Mouse (Mus musculus): ENCODE results near the gene Rabgap1l. TPM values are rescaled to one million over a fixed set of nuclear protein-coding genes. Genes with fewer than 3 reads are reported as not detected.

The Rabgap1l gene
- polyA plus RNA-seq, 1 experiment from 2014 or later: 44.8 TPM

- Histone ChIP-seq H3K9ac (replicated peaks; ENCODE audit: low read length) (no peak overlapping the region), H3K36me3 (ENCODE audit: control insufficient read depth, insufficient read depth, low read length) (no peaks in the 10 kb centered on the region), H3K27ac (replicated peaks; ENCODE audit: low read depth, low read length) (no peak overlapping the region), H3K4me3 (replicated peaks; ENCODE audit: low read depth, low read length) (no peak overlapping the region), H3K27me3 (ENCODE audit: control insufficient read depth, insufficient read depth, low read length) (no peaks in the 10 kb centered on the region), H3K9me3 (ENCODE audit: control insufficient read depth, low read length) (no peaks in the 10 kb centered on the region), H3K4me1 (ENCODE audit: control insufficient read depth, insufficient read depth, low read length) (no peaks in the 10 kb centered on the region), H3K4me2 (ENCODE audit: low read length) (no peak overlapping the region)
- DNase-seq: peak; percentile 87
- no peak for ATAC-seq (ENCODE audit: low FRiP score, low TSS enrichment)
Observed at GRCm38 (mm10) chr1:160399428-160399827, 393.6 kb downstream of the Rabgap1l start.

- ATAC-seq (ENCODE audit: low FRiP score, low TSS enrichment): no peak
- Histone ChIP-seq H3K36me3 (ENCODE audit: control insufficient read depth, insufficient read depth, low read length) (no peaks in the 10 kb centered on the region), H3K27me3 (ENCODE audit: control insufficient read depth, insufficient read depth, low read length) (no peaks in the 10 kb centered on the region), H3K27ac (replicated peaks; ENCODE audit: low read depth, low read length) (no peak overlapping the region), H3K9ac (replicated peaks; ENCODE audit: low read length) (no peak overlapping the region), H3K4me1 (ENCODE audit: control insufficient read depth, insufficient read depth, low read length) (no peaks in the 10 kb centered on the region), H3K4me2 (ENCODE audit: low read length) (no peak overlapping the region), H3K4me3 (replicated peaks; ENCODE audit: low read depth, low read length) (no peak overlapping the region), H3K9me3 (ENCODE audit: control insufficient read depth, low read length) (no peaks in the 10 kb centered on the region)
- DNase-seq: no peak
- WGBS: 88% methylated on average over 2 of the region's 2 CpGs
Observed at GRCm38 (mm10) chr1:160397037-160397436, 396.0 kb downstream of the Rabgap1l start.

- Histone ChIP-seq H3K27ac (replicated peaks; ENCODE audit: low read depth, low read length) (no peak overlapping the region), H3K4me3 (replicated peaks; ENCODE audit: low read depth, low read length) (no peak overlapping the region), H3K9ac (replicated peaks; ENCODE audit: low read length) (no peak overlapping the region), H3K9me3 (ENCODE audit: control insufficient read depth, low read length) (no peaks in the 10 kb centered on the region), H3K4me1 (ENCODE audit: control insufficient read depth, insufficient read depth, low read length) (no peaks in the 10 kb centered on the region), H3K36me3 (ENCODE audit: control insufficient read depth, insufficient read depth, low read length) (no peaks in the 10 kb centered on the region), H3K4me2 (ENCODE audit: low read length) (no peak overlapping the region), H3K27me3 (ENCODE audit: control insufficient read depth, insufficient read depth, low read length) (no peaks in the 10 kb centered on the region)
- ATAC-seq (ENCODE audit: low FRiP score, low TSS enrichment) (no peak), DNase-seq (no peak)
- WGBS: 66% methylated on average over 2 of the region's 2 CpGs
Observed at GRCm38 (mm10) chr1:160387446-160387845, 405.6 kb downstream of the Rabgap1l start.

- Histone ChIP-seq H3K36me3 (ENCODE audit: control insufficient read depth, insufficient read depth, low read length) (no peaks in the 10 kb centered on the region), H3K27ac (replicated peaks; ENCODE audit: low read depth, low read length) (no peak overlapping the region), H3K4me2 (ENCODE audit: low read length) (no peak overlapping the region), H3K4me3 (replicated peaks; ENCODE audit: low read depth, low read length) (no peak overlapping the region), H3K9me3 (ENCODE audit: control insufficient read depth, low read length) (no peaks in the 10 kb centered on the region), H3K27me3 (ENCODE audit: control insufficient read depth, insufficient read depth, low read length) (no peaks in the 10 kb centered on the region), H3K4me1 (ENCODE audit: control insufficient read depth, insufficient read depth, low read length) (no peaks in the 10 kb centered on the region), H3K9ac (replicated peaks; ENCODE audit: low read length) (no peak overlapping the region)
- 96% methylated on average over 1 of the region's 1 CpGs for WGBS
- DNase-seq (no peak), ATAC-seq (ENCODE audit: low FRiP score, low TSS enrichment) (no peak)
Observed at GRCm38 (mm10) chr1:160378367-160378766, 414.6 kb downstream of the Rabgap1l start.

- Histone ChIP-seq H3K4me2 (ENCODE audit: low read length) (no peak overlapping the region), H3K9me3 (ENCODE audit: control insufficient read depth, low read length) (no peaks in the 10 kb centered on the region), H3K9ac (replicated peaks; ENCODE audit: low read length) (no peak overlapping the region), H3K4me1 (ENCODE audit: control insufficient read depth, insufficient read depth, low read length) (no peaks in the 10 kb centered on the region), H3K27ac (replicated peaks; ENCODE audit: low read depth, low read length) (no peak overlapping the region), H3K4me3 (replicated peaks; ENCODE audit: low read depth, low read length) (no peak overlapping the region), H3K27me3 (ENCODE audit: control insufficient read depth, insufficient read depth, low read length) (no peaks in the 10 kb centered on the region), H3K36me3 (ENCODE audit: control insufficient read depth, insufficient read depth, low read length) (no peaks in the 10 kb centered on the region)
- WGBS: 69% methylated on average over 10 of the region's 10 CpGs
- ATAC-seq (ENCODE audit: low FRiP score, low TSS enrichment) (peak; percentile 63; the same call in 1 of the 2 replicates), DNase-seq (peak; percentile 78)
Observed at GRCm38 (mm10) chr1:160377337-160378336, 415.4 kb downstream of the Rabgap1l start.

GRCm38 (mm10) chr1:160374490-160374889, 418.5 kb downstream of the Rabgap1l start:
- ATAC-seq (ENCODE audit: low FRiP score, low TSS enrichment) (no peak), DNase-seq (no peak)
- Histone ChIP-seq H3K4me3 (replicated peaks; ENCODE audit: low read depth, low read length) (no peak overlapping the region), H3K27me3 (ENCODE audit: control insufficient read depth, insufficient read depth, low read length) (no peaks in the 10 kb centered on the region), H3K4me2 (ENCODE audit: low read length) (no peak overlapping the region), H3K27ac (replicated peaks; ENCODE audit: low read depth, low read length) (no peak overlapping the region), H3K4me1 (ENCODE audit: control insufficient read depth, insufficient read depth, low read length) (no peaks in the 10 kb centered on the region), H3K36me3 (ENCODE audit: control insufficient read depth, insufficient read depth, low read length) (no peaks in the 10 kb centered on the region), H3K9me3 (ENCODE audit: control insufficient read depth, low read length) (no peaks in the 10 kb centered on the region), H3K9ac (replicated peaks; ENCODE audit: low read length) (no peak overlapping the region)

GRCm38 (mm10) chr1:160373306-160373705, 419.7 kb downstream of the Rabgap1l start:
- Histone ChIP-seq H3K36me3 (ENCODE audit: control insufficient read depth, insufficient read depth, low read length) (no peaks in the 10 kb centered on the region), H3K9me3 (ENCODE audit: control insufficient read depth, low read length) (no peaks in the 10 kb centered on the region), H3K4me1 (ENCODE audit: control insufficient read depth, insufficient read depth, low read length) (no peaks in the 10 kb centered on the region), H3K27me3 (ENCODE audit: control insufficient read depth, insufficient read depth, low read length) (no peaks in the 10 kb centered on the region), H3K27ac (replicated peaks; ENCODE audit: low read depth, low read length) (no peak overlapping the region), H3K4me2 (ENCODE audit: low read length) (no peak overlapping the region), H3K4me3 (replicated peaks; ENCODE audit: low read depth, low read length) (no peak overlapping the region), H3K9ac (replicated peaks; ENCODE audit: low read length) (no peak overlapping the region)
- DNase-seq (no peak), ATAC-seq (ENCODE audit: low FRiP score, low TSS enrichment) (no peak)
- 91% methylated on average over 7 of the region's 7 CpGs for WGBS

GRCm38 (mm10) chr1:160371696-160372095, 421.3 kb downstream of the Rabgap1l start:
- H3K27ac ChIP-seq (replicated peaks; ENCODE audit: low read depth, low read length): no peak overlapping the region
- no peak for ATAC-seq (ENCODE audit: low FRiP score, low TSS enrichment)

GRCm38 (mm10) chr1:160370552-160370951, 422.5 kb downstream of the Rabgap1l start:
- H3K27me3 ChIP-seq (ENCODE audit: control insufficient read depth, insufficient read depth, low read length): no peaks in the 10 kb centered on the region
- no peak for ATAC-seq (ENCODE audit: low FRiP score, low TSS enrichment)
- H3K27ac ChIP-seq (replicated peaks; ENCODE audit: low read depth, low read length): no peak overlapping the region
- H3K4me3 ChIP-seq (replicated peaks; ENCODE audit: low read depth, low read length): no peak overlapping the region
- H3K9me3 ChIP-seq (ENCODE audit: control insufficient read depth, low read length): no peaks in the 10 kb centered on the region
- no peak overlapping the region for H3K4me2 ChIP-seq (ENCODE audit: low read length)
- H3K4me1 ChIP-seq (ENCODE audit: control insufficient read depth, insufficient read depth, low read length): no peaks in the 10 kb centered on the region
- no peaks in the 10 kb centered on the region for H3K36me3 ChIP-seq (ENCODE audit: control insufficient read depth, insufficient read depth, low read length)
- H3K9ac ChIP-seq (replicated peaks; ENCODE audit: low read length): no peak overlapping the region
- DNase-seq: peak; percentile 28
- WGBS: 53% methylated on average over 1 of the region's 1 CpGs

More at GRCm38 (mm10) chr1:160371696-160372095, 421.3 kb downstream of the Rabgap1l start:
- H3K4me2 ChIP-seq (ENCODE audit: low read length): no peak overlapping the region
- no peaks in the 10 kb centered on the region for H3K36me3 ChIP-seq (ENCODE audit: control insufficient read depth, insufficient read depth, low read length)
- DNase-seq: no peak
- H3K4me1 ChIP-seq (ENCODE audit: control insufficient read depth, insufficient read depth, low read length): no peaks in the 10 kb centered on the region
- no peak overlapping the region for H3K4me3 ChIP-seq (replicated peaks; ENCODE audit: low read depth, low read length)
- no peaks in the 10 kb centered on the region for H3K9me3 ChIP-seq (ENCODE audit: control insufficient read depth, low read length)
- H3K9ac ChIP-seq (replicated peaks; ENCODE audit: low read length): no peak overlapping the region
- no peaks in the 10 kb centered on the region for H3K27me3 ChIP-seq (ENCODE audit: control insufficient read depth, insufficient read depth, low read length)
